Mouse (Mus musculus): Measurements from ENCODE around the gene Vmn1r16. TPM values are rescaled to one million over a fixed set of nuclear protein-coding genes. Genes with fewer than 3 reads are reported as not detected.

Gene Vmn1r16
- not detected for polyA plus RNA-seq (2014; fragmentation: Illumina TruSeq; extraction: RNeasy Lipid Tissue Mini Kit (QIAGEN cat#74804); ENCODE audit: low read depth, low replicate concordance)

DNA sequence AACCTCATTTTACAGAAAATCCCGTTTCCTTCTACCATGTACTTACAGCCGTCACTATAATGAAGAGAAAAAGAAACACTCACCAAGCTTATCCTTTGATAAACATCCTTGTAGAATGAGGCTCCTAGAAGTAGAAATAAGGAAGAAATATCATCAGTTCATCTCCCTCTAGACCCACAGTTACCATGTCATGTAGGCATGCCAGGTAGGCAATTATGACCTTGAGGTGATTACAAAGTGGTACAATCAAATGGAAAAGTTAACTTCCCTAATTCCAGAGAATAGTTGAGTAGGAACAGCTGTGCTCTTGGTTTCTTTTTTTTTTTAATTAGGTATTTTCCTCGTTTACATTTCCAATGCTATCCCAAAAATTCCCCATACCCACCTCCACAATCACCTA, at the start of gene Vmn1r16:
Vmn1r16 (minus strand) TSS at position 101 of the 400 bp plus-strand sequence.

DNA sequence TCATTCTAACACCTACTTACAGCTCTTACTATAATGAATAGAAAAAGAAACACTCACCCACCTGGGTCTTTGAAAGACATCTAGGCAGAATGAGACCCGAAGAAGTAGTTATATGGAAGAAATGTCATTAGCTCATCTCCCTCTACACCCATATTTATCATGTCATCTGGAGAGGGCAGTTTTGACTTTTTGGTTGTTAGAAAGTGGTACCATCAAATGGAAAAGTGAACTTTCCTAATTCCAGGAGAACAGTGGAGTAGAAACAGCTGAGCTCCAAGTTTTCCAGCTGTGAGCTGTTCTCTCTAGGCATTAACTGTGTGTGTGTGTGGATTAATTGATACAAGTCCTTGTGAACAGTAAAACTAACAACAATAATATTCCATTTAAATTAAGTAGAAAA, 34.3 kb upstream of the Vmn1r16 start, which contains the start of gene Vmn1r17:
Vmn1r17 (minus strand) TSS at position 101 of the 400 bp plus-strand sequence.

Other genes starting within 250 kb of the Vmn1r16 start
- gene Vmn1r10, start 220.0 kb downstream of the Vmn1r16 start, polyA plus RNA-seq (2014; fragmentation: Illumina TruSeq; extraction: RNeasy Lipid Tissue Mini Kit (QIAGEN cat#74804); ENCODE audit: low read depth, low replicate concordance), result not detected
- not detected for gene Vmn1r11, start 196.0 kb downstream of the Vmn1r16 start, polyA plus RNA-seq (2014; fragmentation: Illumina TruSeq; extraction: RNeasy Lipid Tissue Mini Kit (QIAGEN cat#74804); ENCODE audit: low read depth, low replicate concordance)
- not detected for gene Vmn1r12, start 172.6 kb downstream of the Vmn1r16 start, polyA plus RNA-seq (2014; fragmentation: Illumina TruSeq; extraction: RNeasy Lipid Tissue Mini Kit (QIAGEN cat#74804); ENCODE audit: low read depth, low replicate concordance)
- not detected for gene Vmn1r13, start 126.2 kb downstream of the Vmn1r16 start, polyA plus RNA-seq (2014; fragmentation: Illumina TruSeq; extraction: RNeasy Lipid Tissue Mini Kit (QIAGEN cat#74804); ENCODE audit: low read depth, low replicate concordance)
- gene Vmn1r14, start 97.8 kb downstream of the Vmn1r16 start, polyA plus RNA-seq (2014; fragmentation: Illumina TruSeq; extraction: RNeasy Lipid Tissue Mini Kit (QIAGEN cat#74804); ENCODE audit: low read depth, low replicate concordance), result not detected
- gene Vmn1r15, start 71.5 kb downstream of the Vmn1r16 start, polyA plus RNA-seq (2014; fragmentation: Illumina TruSeq; extraction: RNeasy Lipid Tissue Mini Kit (QIAGEN cat#74804); ENCODE audit: low read depth, low replicate concordance), result not detected
- not detected for gene Vmn1r17, start 34.2 kb upstream of the Vmn1r16 start, polyA plus RNA-seq (2014; fragmentation: Illumina TruSeq; extraction: RNeasy Lipid Tissue Mini Kit (QIAGEN cat#74804); ENCODE audit: low read depth, low replicate concordance)
- gene Vmn1r18, start 66.3 kb upstream of the Vmn1r16 start, polyA plus RNA-seq (2014; fragmentation: Illumina TruSeq; extraction: RNeasy Lipid Tissue Mini Kit (QIAGEN cat#74804); ENCODE audit: low read depth, low replicate concordance), result not detected
- gene Vmn1r19, start 74.3 kb upstream of the Vmn1r16 start, polyA plus RNA-seq (2014; fragmentation: Illumina TruSeq; extraction: RNeasy Lipid Tissue Mini Kit (QIAGEN cat#74804); ENCODE audit: low read depth, low replicate concordance), result 0.57 TPM
- not detected for gene Vmn1r20, start 99.4 kb upstream of the Vmn1r16 start, polyA plus RNA-seq (2014; fragmentation: Illumina TruSeq; extraction: RNeasy Lipid Tissue Mini Kit (QIAGEN cat#74804); ENCODE audit: low read depth, low replicate concordance)
- gene Ppm1k, start 206.0 kb upstream of the Vmn1r16 start, polyA plus RNA-seq (2014; fragmentation: Illumina TruSeq; extraction: RNeasy Lipid Tissue Mini Kit (QIAGEN cat#74804); ENCODE audit: low read depth, low replicate concordance), result 32.9 TPM